Mouse (Mus musculus) bone marrow, adult 2 months (tissue): ENCODE results near the gene Fth1. TPM values are rescaled to one million over a fixed set of nuclear protein-coding genes. Genes with fewer than 3 reads are reported as not detected.
"Not testable (repeated sequence)": the region's sequence is repeated elsewhere in the genome, so short reads cannot be mapped to it uniquely, and the experiment has no call there.

Source experiments
- H3K27ac ChIP-seq: fragments of 200-500 bp; 2 replicates; pipeline ENCODE4 v1.5.1; 2012; ENCODE audit warnings: low read depth, mild to moderate bottlenecking, control low read depth, inconsistent platforms, low read length; ENCODE audit not compliant: control insufficient read depth, poor library complexity, insufficient read depth
- H3K4me1 ChIP-seq: fragments of 200-500 bp; 2 replicates; pipeline ENCODE4 v1.6.1; 2011; ENCODE audit warnings: low read length; ENCODE audit not compliant: control insufficient read depth, insufficient read depth
- H3K4me3 ChIP-seq: fragments of 200-500 bp; replicated peaks from 2 replicates; pipeline ENCODE3; 2011; ENCODE audit warnings: mild to moderate bottlenecking, low read depth, low read length, control low read depth; ENCODE audit not compliant: control insufficient read depth
- CTCF ChIP-seq: fragments of 200-500 bp; IDR thresholded peaks from 2 replicates; pipeline ENCODE4 v1.5.1; 2011; ENCODE audit warnings: low read length, control low read depth; ENCODE audit not compliant: control insufficient read depth, insufficient read depth
- POLR2A ChIP-seq: fragments of 200-500 bp; IDR thresholded peaks from 2 replicates; pipeline ENCODE4 v1.6.1; 2011; ENCODE audit warnings: low read depth, mild to moderate bottlenecking, control low read depth, low read length, borderline replicate concordance; ENCODE audit not compliant: control insufficient read depth
- WGBS: fragments of 180-500 bp; shearing (Covaris S2); methylation state at CpG from one replicate; pipeline ENCODE4 v1.1.7; 2018; 5-methylcytosine and 5-hydroxymethylcytosine counted together
- polyA plus RNA-seq: library from polyadenylated mRNA; stranded (reverse); fragments of >200 nt; gene quantifications from 2 replicates; pipeline ENCODE4 v1.2.4, GENCODE M21; 2011; ENCODE audit warnings: low replicate concordance; ENCODE audit not compliant: missing spikeins, insufficient read depth, insufficient read length

The Fth1 gene
- polyA plus RNA-seq, 1 experiment: 1,509 TPM

DNA sequence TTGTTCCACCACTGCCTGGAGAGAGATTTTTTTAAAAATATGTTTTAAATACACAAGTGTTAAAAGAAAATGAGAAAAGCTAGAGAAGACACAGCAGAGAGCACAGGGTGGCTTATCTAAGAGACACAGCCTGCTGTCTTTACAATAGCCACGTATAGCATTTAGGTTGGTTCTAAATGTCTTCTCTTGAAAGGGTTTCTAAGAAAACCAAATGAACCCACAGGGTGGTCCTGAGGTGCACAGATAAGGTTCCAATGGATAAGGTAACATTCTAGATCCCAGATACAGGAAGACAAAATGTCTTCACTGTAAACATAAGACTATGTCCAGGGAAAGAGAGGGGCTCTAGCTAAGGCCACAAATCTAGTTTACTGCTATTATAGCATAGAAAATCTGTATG lies 25.0 kb upstream of the Fth1 start:
- Histone ChIP-seq H3K4me3 (no peak overlapping the region), H3K4me1 (peaks cover 4% of the 10 kb centered on the region; the same call in 1 of the 2 replicates), H3K27ac (no peak overlapping the region)
- TF ChIP-seq CTCF (no peak), POLR2A (no peak)
- WGBS: 49% methylated on average over 1 of the region's 1 CpGs

GRCm38 (mm10) chr19:9956624-9957388 lies 23.6 kb upstream of the Fth1 start:
- Histone ChIP-seq H3K27ac (no peak overlapping the region), H3K4me3 (no peak overlapping the region)
- TF ChIP-seq POLR2A: no peak
- TF ChIP-seq CTCF: no peak

DNA sequence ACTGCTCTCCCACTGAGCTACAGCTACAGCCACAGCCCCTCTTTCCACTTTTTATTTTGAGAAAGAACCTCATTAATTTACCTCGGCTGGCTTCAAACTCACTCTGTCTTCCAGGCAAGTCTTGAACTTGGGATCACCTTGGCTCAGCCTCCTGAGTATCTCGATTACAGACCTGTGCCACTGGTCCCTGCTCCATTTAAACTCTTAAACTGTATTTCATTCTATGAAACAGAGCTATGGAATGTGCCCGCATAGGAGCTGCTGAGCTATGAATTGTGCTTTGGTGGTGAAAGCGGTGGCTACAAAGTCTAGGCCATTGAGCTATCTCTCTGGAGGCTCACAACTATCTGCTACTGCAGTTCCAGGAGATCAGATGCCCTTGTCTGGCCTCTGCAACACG lies 22.4 kb upstream of the Fth1 start:
- peaks cover 3% of the 10 kb centered on the region; the same call in 1 of the 2 replicates for H3K4me1 ChIP-seq
- H3K4me3 ChIP-seq: no peak overlapping the region
- H3K27ac ChIP-seq: no peak overlapping the region
- TF ChIP-seq POLR2A: no peak
- no peak for TF ChIP-seq CTCF
- 82% methylated on average over 5 of the region's 5 CpGs for WGBS

More at GRCm38 (mm10) chr19:9956624-9957388, 23.6 kb upstream of the Fth1 start:
- WGBS: 66% methylated on average over 4 of the region's 4 CpGs
- peaks cover 4% of the 10 kb centered on the region; the same call in 1 of the 2 replicates for H3K4me1 ChIP-seq

GRCm38 (mm10) chr19:9960769-9961168 lies 19.6 kb upstream of the Fth1 start:
- no peak overlapping the region for H3K27ac ChIP-seq
- no peak overlapping the region for H3K4me3 ChIP-seq
- whole genome bisulfite sequencing: 83% methylated on average over 5 of the region's 5 CpGs
- H3K4me1 ChIP-seq: no peaks in the 10 kb centered on the region
- no peak for TF ChIP-seq CTCF
- TF ChIP-seq POLR2A: no peak

- Histone ChIP-seq H3K4me1 (peaks cover 2% of the 10 kb centered on the region), H3K4me3 (no peak overlapping the region), H3K27ac (no peak overlapping the region)
- no peak for TF ChIP-seq CTCF
- WGBS: 55% methylated on average over 7 of the region's 7 CpGs
These were observed 16.0 kb upstream of the Fth1 start for GRCm38 (mm10) chr19:9964205-9964916.

DNA sequence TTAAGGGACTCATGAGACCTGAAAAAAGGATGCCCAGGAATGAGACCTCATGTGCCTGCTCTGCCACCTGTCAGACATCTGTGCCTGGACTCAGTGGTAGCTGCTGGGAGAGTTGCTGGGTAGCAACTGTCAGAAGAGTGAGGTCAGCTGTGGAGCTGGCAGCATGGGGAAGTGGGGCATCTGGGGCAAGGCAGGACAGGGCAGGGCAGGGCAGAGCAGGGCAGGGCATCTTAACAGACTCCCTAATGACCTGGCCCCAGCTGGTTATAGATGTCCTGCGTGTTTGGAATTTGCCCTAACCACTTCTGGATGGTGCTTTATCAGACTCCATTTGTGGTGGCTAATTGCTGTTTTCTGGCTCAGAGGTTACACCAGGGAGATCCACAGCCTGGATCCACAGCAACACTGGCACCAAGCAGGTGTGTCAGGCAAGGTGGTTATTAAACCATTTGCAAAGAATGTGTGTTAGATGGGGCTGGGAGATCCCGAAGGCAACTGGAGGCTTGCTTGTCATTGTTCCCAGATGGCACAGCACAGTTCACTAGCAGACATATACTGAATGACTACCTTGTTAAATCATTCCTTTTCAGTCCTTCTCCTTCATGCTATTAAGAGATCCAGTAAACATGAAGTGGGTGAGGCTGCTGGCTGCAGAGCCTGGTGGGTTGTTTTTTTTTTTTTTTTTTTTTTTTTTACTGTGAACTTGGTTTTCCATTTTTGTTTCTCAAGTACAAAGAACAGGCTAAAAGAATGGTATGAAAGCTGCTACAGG lies 14.1 kb upstream of the Fth1 start:
- TF ChIP-seq CTCF (no peak), POLR2A (no peak)
- no peak overlapping the region for H3K27ac ChIP-seq
- peaks cover 2% of the 10 kb centered on the region for H3K4me1 ChIP-seq
- no peak overlapping the region for H3K4me3 ChIP-seq
- 45% methylated on average over 2 of the region's 2 CpGs for WGBS

DNA sequence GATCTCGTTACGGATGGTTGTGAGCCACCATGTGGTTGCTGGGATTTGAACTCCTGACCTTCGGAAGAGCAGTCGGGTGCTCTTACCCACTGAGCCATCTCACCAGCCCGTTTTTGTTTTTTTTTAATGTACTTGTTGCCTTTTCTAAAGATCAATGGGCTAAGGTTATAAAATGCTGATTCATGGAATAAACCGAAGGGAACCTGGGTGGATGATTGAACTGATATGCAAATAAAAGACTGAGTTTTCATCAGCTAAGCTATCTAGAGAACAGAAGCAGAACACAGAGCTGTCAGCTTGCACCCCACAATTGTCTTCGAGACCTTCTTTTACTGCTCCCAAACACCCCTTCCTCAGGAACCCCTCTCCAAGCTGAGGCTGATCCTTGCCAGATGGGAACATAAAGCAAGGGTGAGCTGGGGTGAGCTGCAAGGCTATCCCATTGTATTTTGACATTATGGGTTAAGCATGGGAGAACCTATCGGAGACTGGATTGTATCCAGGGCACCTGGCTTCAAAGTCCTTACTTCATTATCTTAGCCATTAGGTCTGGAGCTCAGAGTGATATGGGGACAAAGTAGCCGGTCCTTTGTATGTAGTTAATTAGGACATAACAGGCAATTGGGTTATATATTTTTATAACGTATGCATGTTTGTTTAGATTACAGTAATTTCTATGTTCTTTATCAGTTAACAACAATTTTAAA lies 12.2 kb upstream of the Fth1 start:
- TF ChIP-seq CTCF (no peak), POLR2A (no peak)
- Histone ChIP-seq H3K4me3 (no peak overlapping the region), H3K27ac (no peak overlapping the region), H3K4me1 (peaks cover 2% of the 10 kb centered on the region)
- WGBS: 73% methylated on average over 10 of the region's 10 CpGs

DNA sequence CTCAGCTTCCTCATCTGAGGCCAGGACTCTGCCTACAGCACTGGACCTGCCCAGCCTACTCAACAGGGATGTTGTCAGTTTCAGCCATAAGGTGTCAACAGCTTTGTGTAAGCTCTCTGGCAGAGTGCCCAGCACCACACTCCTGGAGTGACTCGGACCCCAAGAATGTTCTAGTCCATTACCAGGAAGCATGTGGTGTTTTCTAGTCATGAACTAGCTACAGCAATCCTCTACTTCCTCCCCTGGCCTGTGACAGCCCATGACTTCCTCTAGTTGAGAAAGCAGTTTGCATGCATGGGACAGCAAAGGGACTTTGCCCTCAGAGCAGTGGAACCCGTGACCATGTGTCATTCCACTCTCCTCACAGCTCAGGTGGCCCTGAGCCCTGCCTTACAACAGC lies 5.5 kb upstream of the Fth1 start:
- 5% methylated on average over 2 of the region's 2 CpGs for WGBS
- H3K27ac ChIP-seq: peak overlapping the region; percentile 86
- H3K4me1 ChIP-seq: peaks cover 13% of the 10 kb centered on the region
- not testable (repeated sequence) for H3K4me3 ChIP-seq
